Mouse (Mus musculus): ENCODE data around the gene Lin54. TPM values are rescaled to one million over a fixed set of nuclear protein-coding genes. Genes with fewer than 3 reads are reported as not detected.

The Lin54 gene
- polyA plus RNA-seq, 1 experiment from 2014 or later: 9.0 TPM

GRCm38 (mm10) chr5:100466624-100467023 lies 33.8 kb downstream of the Lin54 start:
- no peak overlapping the region for H3K27ac ChIP-seq
- DNase-seq (ENCODE audit: low spot score): no peak
- 90% methylated on average over 10 of the region's 10 CpGs for WGBS
- no peaks in the 10 kb centered on the region; the same call in 1 of the 2 replicates for H3K36me3 ChIP-seq (replicated peaks; ENCODE audit: control insufficient read depth, insufficient read depth)
- H3K4me2 ChIP-seq (replicated peaks): no peak overlapping the region
- ATAC-seq (ENCODE audit: low FRiP score): no peak
- no peaks in the 10 kb centered on the region for H3K27me3 ChIP-seq (ENCODE audit: control insufficient read depth, insufficient read depth, low read length)
- no peaks in the 10 kb centered on the region for H3K9me3 ChIP-seq (ENCODE audit: control insufficient read depth, low read length)
- H3K4me3 ChIP-seq (replicated peaks; ENCODE audit: low read length): no peak overlapping the region
- H3K4me1 ChIP-seq (replicated peaks; ENCODE audit: control insufficient read depth, insufficient read depth, low read length): no peaks in the 10 kb centered on the region
- no peak overlapping the region for H3K9ac ChIP-seq

- no peak for ATAC-seq (ENCODE audit: low FRiP score)
- H3K4me1 ChIP-seq (replicated peaks; ENCODE audit: control insufficient read depth, insufficient read depth, low read length): no peaks in the 10 kb centered on the region
- H3K9me3 ChIP-seq (ENCODE audit: control insufficient read depth, low read length): no peaks in the 10 kb centered on the region
- H3K27me3 ChIP-seq (ENCODE audit: control insufficient read depth, insufficient read depth, low read length): no peaks in the 10 kb centered on the region
- 88% methylated on average over 2 of the region's 2 CpGs for WGBS
- H3K4me3 ChIP-seq (replicated peaks; ENCODE audit: low read length): no peak overlapping the region
- no peak overlapping the region for H3K27ac ChIP-seq
- peaks cover 19% of the 10 kb centered on the region for H3K36me3 ChIP-seq (replicated peaks; ENCODE audit: control insufficient read depth, insufficient read depth)
- H3K9ac ChIP-seq: no peak overlapping the region
- no peak for DNase-seq (ENCODE audit: low spot score)
- H3K4me2 ChIP-seq (replicated peaks): no peak overlapping the region
Measured at GRCm38 (mm10) chr5:100462374-100462773, 38.1 kb downstream of the Lin54 start.

GRCm38 (mm10) chr5:100461526-100461925 lies 38.9 kb downstream of the Lin54 start:
- Histone ChIP-seq H3K4me1 (replicated peaks; ENCODE audit: control insufficient read depth, insufficient read depth, low read length) (no peaks in the 10 kb centered on the region), H3K4me3 (replicated peaks; ENCODE audit: low read length) (no peak overlapping the region), H3K9me3 (ENCODE audit: control insufficient read depth, low read length) (no peaks in the 10 kb centered on the region), H3K27me3 (ENCODE audit: control insufficient read depth, insufficient read depth, low read length) (no peaks in the 10 kb centered on the region), H3K27ac (no peak overlapping the region), H3K4me2 (replicated peaks) (no peak overlapping the region), H3K36me3 (replicated peaks; ENCODE audit: control insufficient read depth, insufficient read depth) (peaks cover 19% of the 10 kb centered on the region), H3K9ac (no peak overlapping the region)
- DNase-seq (ENCODE audit: low spot score): no peak
- ATAC-seq (ENCODE audit: low FRiP score): no peak
- WGBS: 94% methylated on average over 9 of the region's 9 CpGs

GRCm38 (mm10) chr5:100459468-100459867 lies 41.0 kb downstream of the Lin54 start:
- Histone ChIP-seq H3K4me1 (replicated peaks; ENCODE audit: control insufficient read depth, insufficient read depth, low read length) (no peaks in the 10 kb centered on the region), H3K9me3 (ENCODE audit: control insufficient read depth, low read length) (no peaks in the 10 kb centered on the region), H3K4me3 (replicated peaks; ENCODE audit: low read length) (no peak overlapping the region), H3K27me3 (ENCODE audit: control insufficient read depth, insufficient read depth, low read length) (no peaks in the 10 kb centered on the region), H3K36me3 (replicated peaks; ENCODE audit: control insufficient read depth, insufficient read depth) (peaks cover 25% of the 10 kb centered on the region), H3K4me2 (replicated peaks) (no peak overlapping the region), H3K9ac (no peak overlapping the region), H3K27ac (no peak overlapping the region)
- ATAC-seq (ENCODE audit: low FRiP score) (no peak), DNase-seq (ENCODE audit: low spot score) (no peak)
- 94% methylated on average over 5 of the region's 5 CpGs for WGBS

- H3K27ac ChIP-seq: no peak overlapping the region
- H3K4me3 ChIP-seq (replicated peaks; ENCODE audit: low read length): no peak overlapping the region
- no peaks in the 10 kb centered on the region for H3K9me3 ChIP-seq (ENCODE audit: control insufficient read depth, low read length)
- H3K4me2 ChIP-seq (replicated peaks): no peak overlapping the region
- peaks cover 43% of the 10 kb centered on the region for H3K36me3 ChIP-seq (replicated peaks; ENCODE audit: control insufficient read depth, insufficient read depth)
- no peaks in the 10 kb centered on the region for H3K4me1 ChIP-seq (replicated peaks; ENCODE audit: control insufficient read depth, insufficient read depth, low read length)
- ATAC-seq (ENCODE audit: low FRiP score): no peak
- H3K9ac ChIP-seq: no peak overlapping the region
- no peaks in the 10 kb centered on the region for H3K27me3 ChIP-seq (ENCODE audit: control insufficient read depth, insufficient read depth, low read length)
- DNase-seq (ENCODE audit: low spot score): no peak
- 57% methylated on average over 2 of the region's 2 CpGs for WGBS
Measured at GRCm38 (mm10) chr5:100451871-100452270, 48.6 kb downstream of the Lin54 start.

- no peaks in the 10 kb centered on the region for H3K27me3 ChIP-seq (ENCODE audit: control insufficient read depth, insufficient read depth, low read length)
- no peak overlapping the region for H3K4me2 ChIP-seq (replicated peaks)
- H3K4me3 ChIP-seq (replicated peaks; ENCODE audit: low read length): no peak overlapping the region
- H3K4me1 ChIP-seq (replicated peaks; ENCODE audit: control insufficient read depth, insufficient read depth, low read length): no peaks in the 10 kb centered on the region
- H3K27ac ChIP-seq: no peak overlapping the region
- ATAC-seq (ENCODE audit: low FRiP score): no peak
- peaks cover under 1% of the 10 kb centered on the region; the same call in 1 of the 2 replicates for H3K36me3 ChIP-seq (replicated peaks; ENCODE audit: control insufficient read depth, insufficient read depth)
- H3K9ac ChIP-seq: no peak overlapping the region
- no peak for DNase-seq (ENCODE audit: low spot score)
- WGBS: 97% methylated on average over 14 of the region's 14 CpGs
- H3K9me3 ChIP-seq (ENCODE audit: control insufficient read depth, low read length): no peaks in the 10 kb centered on the region
Measured at GRCm38 (mm10) chr5:100438796-100439195, 61.6 kb downstream of the Lin54 start.

GRCm38 (mm10) chr5:100437917-100438316 lies 62.5 kb downstream of the Lin54 start:
- no peak overlapping the region for H3K4me3 ChIP-seq (replicated peaks; ENCODE audit: low read length)
- H3K27me3 ChIP-seq (ENCODE audit: control insufficient read depth, insufficient read depth, low read length): no peaks in the 10 kb centered on the region
- ATAC-seq (ENCODE audit: low FRiP score) (no peak), DNase-seq (ENCODE audit: low spot score) (no peak)
- H3K27ac ChIP-seq: no peak overlapping the region
- H3K4me1 ChIP-seq (replicated peaks; ENCODE audit: control insufficient read depth, insufficient read depth, low read length): no peaks in the 10 kb centered on the region
- H3K9me3 ChIP-seq (ENCODE audit: control insufficient read depth, low read length): no peaks in the 10 kb centered on the region
- WGBS: 96% methylated on average over 5 of the region's 5 CpGs
- no peak overlapping the region for H3K4me2 ChIP-seq (replicated peaks)
- H3K36me3 ChIP-seq (replicated peaks; ENCODE audit: control insufficient read depth, insufficient read depth): no peaks in the 10 kb centered on the region
- H3K9ac ChIP-seq: no peak overlapping the region

- H3K4me3 ChIP-seq (replicated peaks; ENCODE audit: low read length): no peak overlapping the region
- H3K27ac ChIP-seq: no peak overlapping the region
- no peaks in the 10 kb centered on the region for H3K27me3 ChIP-seq (ENCODE audit: control insufficient read depth, insufficient read depth, low read length)
- H3K9me3 ChIP-seq (ENCODE audit: control insufficient read depth, low read length): no peaks in the 10 kb centered on the region
- DNase-seq (ENCODE audit: low spot score) (no peak), ATAC-seq (ENCODE audit: low FRiP score) (no peak)
- no peaks in the 10 kb centered on the region for H3K4me1 ChIP-seq (replicated peaks; ENCODE audit: control insufficient read depth, insufficient read depth, low read length)
- WGBS: 96% methylated on average over 4 of the region's 4 CpGs
- no peak overlapping the region for H3K4me2 ChIP-seq (replicated peaks)
- no peak overlapping the region for H3K9ac ChIP-seq
- H3K36me3 ChIP-seq (replicated peaks; ENCODE audit: control insufficient read depth, insufficient read depth): no peaks in the 10 kb centered on the region
Measured at GRCm38 (mm10) chr5:100437086-100437485, 63.4 kb downstream of the Lin54 start.

- Histone ChIP-seq H3K4me3 (replicated peaks; ENCODE audit: low read length) (no peak overlapping the region), H3K4me2 (replicated peaks) (peak overlapping the region; percentile 66; the same call in 1 of the 2 replicates), H3K27ac (no peak overlapping the region), H3K36me3 (replicated peaks; ENCODE audit: control insufficient read depth, insufficient read depth) (peaks cover 20% of the 10 kb centered on the region), H3K4me1 (replicated peaks; ENCODE audit: control insufficient read depth, insufficient read depth, low read length) (peaks cover 33% of the 10 kb centered on the region), H3K9me3 (ENCODE audit: control insufficient read depth, low read length) (no peaks in the 10 kb centered on the region), H3K9ac (no peak overlapping the region), H3K27me3 (ENCODE audit: control insufficient read depth, insufficient read depth, low read length) (no peaks in the 10 kb centered on the region)
- 84% methylated on average over 2 of the region's 2 CpGs for WGBS
- DNase-seq (ENCODE audit: low spot score): no peak
- no peak for ATAC-seq (ENCODE audit: low FRiP score)
Measured at GRCm38 (mm10) chr5:100430966-100431365, 69.5 kb downstream of the Lin54 start.

GRCm38 (mm10) chr5:100430076-100430390 lies 70.4 kb downstream of the Lin54 start:
- peak overlapping the region; percentile 80 for H3K27ac ChIP-seq
- no peaks in the 10 kb centered on the region for H3K27me3 ChIP-seq (ENCODE audit: control insufficient read depth, insufficient read depth, low read length)
- H3K4me2 ChIP-seq (replicated peaks): peak overlapping the region; percentile 66
- 6% methylated on average over 11 of the region's 11 CpGs for WGBS
- peak overlapping the region; percentile 78 for H3K9ac ChIP-seq
- DNase-seq (ENCODE audit: low spot score) (no peak), ATAC-seq (ENCODE audit: low FRiP score) (no peak)
- peaks cover 33% of the 10 kb centered on the region for H3K4me1 ChIP-seq (replicated peaks; ENCODE audit: control insufficient read depth, insufficient read depth, low read length)
- peaks cover 29% of the 10 kb centered on the region for H3K36me3 ChIP-seq (replicated peaks; ENCODE audit: control insufficient read depth, insufficient read depth)
- H3K4me3 ChIP-seq (replicated peaks; ENCODE audit: low read length): peak overlapping the region; percentile 90
- no peaks in the 10 kb centered on the region for H3K9me3 ChIP-seq (ENCODE audit: control insufficient read depth, low read length)

Measured in hindbrain, embryonic 14.5 days (tissue).